Mouse (Mus musculus): ENCODE measurements at regions not wholly inside any gene's neighbourhood (a gene's known extent, or its start where the extent isn't known, plus 50 kb on each side); places are given as distances from the start of the nearest gene placed in this dataset.

- TF ChIP-seq CTCF (IDR thresholded peaks at IDR 0.05; ENCODE audit: control insufficient read depth, insufficient read depth, low read length) (no peak), POLR2A (IDR thresholded peaks at IDR 0.05; ENCODE audit: borderline replicate concordance, control insufficient read depth, low read depth, low read length) (no peak)
Observed at GRCm38 (mm10) chr9:31988826-31989225, 75.6 kb upstream of the Barx2 start.

Measured in bone marrow, adult 2 months (tissue).